Mouse (Mus musculus) left cerebral cortex, postnatal 10 days (tissue): ENCODE measurements around the gene Slc12a1. TPM values are rescaled to one million over a fixed set of nuclear protein-coding genes. Genes with fewer than 3 reads are reported as not detected.
"Not testable (repeated sequence)": the region's sequence is repeated elsewhere in the genome, so short reads cannot be mapped to it uniquely, and the experiment has no call there.

ENCODE experiments used
- DNase-seq, 2 experiments: peaks; one replicate each; pipeline ENCODE4 v3.0.0; 2021 to 2022; ENCODE audit warnings: low spot score in 2 of 2, mixed read lengths in 1 of 2; ENCODE audit errors: extremely low spot score in 1 of 2
- intact Hi-C: fragments of 180-260 bp; cut with DNase I; formaldehyde crosslinking; loops from one replicate; pipeline ENCODE4 v1.15.1; 2025
- total RNA-seq, 2 experiments: library from RNA; stranded (reverse); gene quantifications; 2 replicates each; pipeline ENCODE4 v1.2.3; 2021

Slc12a1 gene
- total RNA-seq = under 1 TPM in 1 of 2 experiments, not detected in 1; 0.17 TPM

- intact Hi-C loops = no loop called here
- no peak for DNase-seq
Observed at GRCm38 (mm10) chr2:125152388-125152787, at the start of gene Slc12a1. Gene Slc12a1, plus strand, starts transcription at chr2:125152505.

GRCm38 (mm10) chr2:125104491-125104890 lies 47.8 kb upstream of the Slc12a1 start:
- DNase-seq, intact Hi-C loops: not testable (repeated sequence)

GRCm38 (mm10) chr2:125106536-125106935 lies 45.8 kb upstream of the Slc12a1 start:
- intact Hi-C loops, DNase-seq: not testable (repeated sequence)

- intact Hi-C loops = no loop called here
- DNase-seq = peak in 1 of 2 experiments; percentile 49
Observed at GRCm38 (mm10) chr2:125119381-125120110, 32.8 kb upstream of the Slc12a1 start.

- DNase-seq = no peak
- intact Hi-C loops = no loop called here
Observed at GRCm38 (mm10) chr2:125122288-125122623, 30.0 kb upstream of the Slc12a1 start.

GRCm38 (mm10) chr2:125122624-125123476 lies 29.5 kb upstream of the Slc12a1 start:
- peak; percentile 19 to 67 for DNase-seq
- intact Hi-C loops = no loop called here

GRCm38 (mm10) chr2:125123477-125123852 lies 28.8 kb upstream of the Slc12a1 start, which contains the start of gene Myef2:
Gene Myef2, minus strand, starts transcription at chr2:125123661.
- peak; percentile 63 to 92 for DNase-seq

GRCm38 (mm10) chr2:125125824-125126223 lies 26.5 kb upstream of the Slc12a1 start:
- DNase-seq = no peak
- intact Hi-C loops = no loop called here

More at GRCm38 (mm10) chr2:125123477-125123852, 28.8 kb upstream of the Slc12a1 start, which contains the start of gene Myef2:
- intact Hi-C loops = no loop called here

- intact Hi-C loops = no loop called here
- no peak for DNase-seq
Observed at GRCm38 (mm10) chr2:125126792-125127191, 25.5 kb upstream of the Slc12a1 start.

- no peak for DNase-seq
- intact Hi-C loops = no loop called here
Observed at GRCm38 (mm10) chr2:125134113-125134512, 18.2 kb upstream of the Slc12a1 start.

GRCm38 (mm10) chr2:125135903-125136811 lies 16.1 kb upstream of the Slc12a1 start, which contains the start of gene Ctxn2:
Gene Ctxn2, plus strand, starts transcription at chr2:125136692.
- intact Hi-C loops = no loop called here
- DNase-seq = peak; percentile 27 to 76

- intact Hi-C loops = no loop called here
- no peak for DNase-seq
Observed at GRCm38 (mm10) chr2:125136846-125137245, 15.5 kb upstream of the Slc12a1 start.

- DNase-seq = no peak
- intact Hi-C loops = no loop called here
Observed at GRCm38 (mm10) chr2:125142336-125142735, 10.0 kb upstream of the Slc12a1 start.

GRCm38 (mm10) chr2:125154294-125154693 lies 2.0 kb downstream of the Slc12a1 start:
- DNase-seq = no peak
- intact Hi-C loops = no loop called here

GRCm38 (mm10) chr2:125155504-125155903 lies 3.2 kb downstream of the Slc12a1 start:
- intact Hi-C loops = no loop called here
- DNase-seq = no peak

- intact Hi-C loops = no loop called here
- no peak for DNase-seq
Observed at GRCm38 (mm10) chr2:125162012-125162470, 9.7 kb downstream of the Slc12a1 start.

GRCm38 (mm10) chr2:125178225-125178798 lies 26.0 kb downstream of the Slc12a1 start:
- intact Hi-C loops = no loop called here

GRCm38 (mm10) chr2:125187904-125188303 lies 35.6 kb downstream of the Slc12a1 start:
- DNase-seq = no peak

More at GRCm38 (mm10) chr2:125178225-125178798, 26.0 kb downstream of the Slc12a1 start:
- peak in 1 of 2 experiments; percentile 11 for DNase-seq

More at GRCm38 (mm10) chr2:125187904-125188303, 35.6 kb downstream of the Slc12a1 start:
- intact Hi-C loops = loop anchor here (2.0 to 5.0 kb wide), 2 partner anchors 131 to 1086 kb away; no protein-coding TSS in a partner anchor
